Mouse (Mus musculus): ENCODE measurements around the gene Irf2bp1. TPM values are rescaled to one million over a fixed set of nuclear protein-coding genes. Genes with fewer than 3 reads are reported as not detected.

The Irf2bp1 gene
- polyA plus RNA-seq, 1 experiment from 2014 or later = 31.6 TPM

DNA sequence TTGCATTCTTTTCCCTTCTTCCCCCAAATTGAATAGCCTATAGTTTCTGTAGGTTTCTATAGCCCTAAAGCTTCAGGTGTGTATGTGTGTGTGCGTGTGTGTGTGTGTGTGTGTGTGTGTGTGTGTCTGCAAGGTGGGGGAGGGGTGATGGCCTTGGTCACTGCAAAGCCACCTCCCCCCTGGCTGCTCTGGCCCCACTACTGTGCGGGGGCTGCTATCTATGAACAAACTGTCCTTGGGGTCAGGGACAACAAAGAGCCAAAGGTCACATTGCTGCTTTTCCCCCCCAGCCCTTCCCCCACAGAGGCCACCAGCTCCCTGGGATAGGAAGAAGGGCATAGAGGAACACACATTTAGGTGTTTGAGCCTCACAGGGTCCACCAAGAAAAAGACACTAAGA, 9.0 kb downstream of the Irf2bp1 start:
- Histone ChIP-seq H3K27me3 (ENCODE audit: control insufficient read depth, insufficient read depth, low read length) (no peaks in the 10 kb centered on the region), H3K36me3 (ENCODE audit: control insufficient read depth, insufficient read depth, low read length) (no peaks in the 10 kb centered on the region; the same call in 1 of the 2 replicates), H3K4me3 (ENCODE audit: low read depth, low read length) (no peak overlapping the region), H3K4me1 (replicated peaks; ENCODE audit: control insufficient read depth, insufficient read depth, low read length) (peaks cover 3% of the 10 kb centered on the region; the same call in 1 of the 2 replicates), H3K9ac (ENCODE audit: low read length) (no peak overlapping the region), H3K9me3 (ENCODE audit: control insufficient read depth, low read length) (no peaks in the 10 kb centered on the region), H3K4me2 (ENCODE audit: low read depth, low read length, severe bottlenecking) (no peak overlapping the region), H3K27ac (ENCODE audit: low read depth, low read length) (no peak overlapping the region)
- ATAC-seq (replicated peaks; ENCODE audit: low FRiP score) = no peak
- no peak for DNase-seq (ENCODE audit: low spot score)
- 46% methylated on average over 2 of the region's 2 CpGs for WGBS

DNA sequence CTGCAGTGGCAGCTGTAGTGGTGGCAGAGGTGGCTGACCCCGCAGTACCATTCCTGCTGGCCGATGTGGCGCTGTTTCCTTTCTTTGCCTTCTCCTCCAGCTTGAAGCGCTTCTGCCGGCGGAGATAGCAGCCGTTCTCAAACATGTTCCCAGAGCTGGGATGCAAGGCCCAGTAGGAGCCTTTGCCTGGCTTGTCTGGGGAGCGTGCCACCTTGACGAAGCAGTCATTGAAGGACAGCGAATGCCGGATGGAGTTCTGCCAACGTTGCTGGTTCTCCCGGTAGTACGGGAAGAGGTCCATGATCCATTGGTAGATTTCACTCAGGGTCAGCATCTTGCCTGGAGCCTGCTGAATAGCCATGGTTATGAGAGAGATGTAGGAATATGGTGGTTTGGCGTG, 10.6 kb downstream of the Irf2bp1 start:
- Histone ChIP-seq H3K9ac (ENCODE audit: low read length) (no peak overlapping the region), H3K4me1 (replicated peaks; ENCODE audit: control insufficient read depth, insufficient read depth, low read length) (peaks cover 3% of the 10 kb centered on the region; the same call in 1 of the 2 replicates), H3K4me2 (ENCODE audit: low read depth, low read length, severe bottlenecking) (no peak overlapping the region), H3K9me3 (ENCODE audit: control insufficient read depth, low read length) (no peaks in the 10 kb centered on the region), H3K27me3 (ENCODE audit: control insufficient read depth, insufficient read depth, low read length) (no peaks in the 10 kb centered on the region), H3K36me3 (ENCODE audit: control insufficient read depth, insufficient read depth, low read length) (no peaks in the 10 kb centered on the region), H3K4me3 (ENCODE audit: low read depth, low read length) (no peak overlapping the region), H3K27ac (ENCODE audit: low read depth, low read length) (no peak overlapping the region)
- ATAC-seq (replicated peaks; ENCODE audit: low FRiP score) = no peak
- no peak for DNase-seq (ENCODE audit: low spot score)
- 62% methylated on average over 15 of the region's 15 CpGs for WGBS

DNA sequence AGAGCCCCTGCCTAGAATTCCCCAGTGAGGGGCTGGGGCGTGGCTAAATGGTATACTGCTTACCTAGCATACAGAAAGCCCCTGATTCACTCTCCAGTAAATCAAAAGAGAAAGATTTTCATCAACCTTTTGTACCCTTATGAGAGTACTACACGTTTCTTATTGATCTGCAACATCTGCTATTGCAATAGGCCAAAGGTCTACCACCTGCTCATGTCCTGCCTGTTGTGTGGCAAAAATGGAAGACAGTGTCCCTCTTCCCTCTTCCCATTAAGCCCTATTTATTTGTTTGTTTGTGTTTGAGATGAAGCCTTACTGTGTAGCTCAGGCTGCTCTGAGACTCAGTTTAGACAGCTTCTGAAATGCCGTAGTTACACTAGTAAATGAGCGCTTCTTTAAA, 12.2 kb downstream of the Irf2bp1 start:
- peaks cover under 1% of the 10 kb centered on the region; the same call in 1 of the 2 replicates for H3K27me3 ChIP-seq (ENCODE audit: control insufficient read depth, insufficient read depth, low read length)
- no peak overlapping the region for H3K27ac ChIP-seq (ENCODE audit: low read depth, low read length)
- no peak overlapping the region for H3K4me2 ChIP-seq (ENCODE audit: low read depth, low read length, severe bottlenecking)
- ATAC-seq (replicated peaks; ENCODE audit: low FRiP score) = no peak
- no peak for DNase-seq (ENCODE audit: low spot score)
- H3K9me3 ChIP-seq (ENCODE audit: control insufficient read depth, low read length) = no peaks in the 10 kb centered on the region
- 88% methylated on average over 4 of the region's 4 CpGs for WGBS
- H3K36me3 ChIP-seq (ENCODE audit: control insufficient read depth, insufficient read depth, low read length) = no peaks in the 10 kb centered on the region
- no peak overlapping the region for H3K9ac ChIP-seq (ENCODE audit: low read length)
- H3K4me1 ChIP-seq (replicated peaks; ENCODE audit: control insufficient read depth, insufficient read depth, low read length) = peaks cover 3% of the 10 kb centered on the region; the same call in 1 of the 2 replicates
- no peak overlapping the region for H3K4me3 ChIP-seq (ENCODE audit: low read depth, low read length)

DNA sequence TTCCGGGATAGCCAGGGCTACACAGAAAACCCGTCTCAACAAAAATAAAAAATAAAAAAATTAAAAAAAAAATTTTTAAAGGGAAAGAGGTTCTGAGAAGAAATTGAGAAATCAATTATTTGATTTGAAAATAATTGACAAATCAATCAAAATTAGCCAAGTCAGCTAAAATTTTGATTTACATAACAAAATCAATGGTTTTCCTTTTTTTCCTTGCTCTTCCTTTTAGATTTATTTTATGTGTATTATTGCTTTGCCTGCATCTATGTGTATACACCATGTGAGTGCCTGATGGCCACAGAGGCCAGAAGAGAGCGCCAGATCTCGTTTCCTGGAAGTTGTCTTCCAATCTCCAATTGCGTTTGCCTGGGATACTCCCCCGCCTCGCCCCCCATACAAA, 14.1 kb downstream of the Irf2bp1 start:
- ATAC-seq (replicated peaks; ENCODE audit: low FRiP score) (no peak), DNase-seq (ENCODE audit: low spot score) (no peak)
- no peaks in the 10 kb centered on the region for H3K36me3 ChIP-seq (ENCODE audit: control insufficient read depth, insufficient read depth, low read length)
- H3K4me2 ChIP-seq (ENCODE audit: low read depth, low read length, severe bottlenecking) = no peak overlapping the region
- H3K4me1 ChIP-seq (replicated peaks; ENCODE audit: control insufficient read depth, insufficient read depth, low read length) = no peaks in the 10 kb centered on the region
- no peak overlapping the region for H3K4me3 ChIP-seq (ENCODE audit: low read depth, low read length)
- peaks cover 13% of the 10 kb centered on the region for H3K27me3 ChIP-seq (ENCODE audit: control insufficient read depth, insufficient read depth, low read length)
- H3K9me3 ChIP-seq (ENCODE audit: control insufficient read depth, low read length) = no peaks in the 10 kb centered on the region
- no peak overlapping the region for H3K9ac ChIP-seq (ENCODE audit: low read length)
- H3K27ac ChIP-seq (ENCODE audit: low read depth, low read length) = no peak overlapping the region
- WGBS = 89% methylated on average over 7 of the region's 7 CpGs

DNA sequence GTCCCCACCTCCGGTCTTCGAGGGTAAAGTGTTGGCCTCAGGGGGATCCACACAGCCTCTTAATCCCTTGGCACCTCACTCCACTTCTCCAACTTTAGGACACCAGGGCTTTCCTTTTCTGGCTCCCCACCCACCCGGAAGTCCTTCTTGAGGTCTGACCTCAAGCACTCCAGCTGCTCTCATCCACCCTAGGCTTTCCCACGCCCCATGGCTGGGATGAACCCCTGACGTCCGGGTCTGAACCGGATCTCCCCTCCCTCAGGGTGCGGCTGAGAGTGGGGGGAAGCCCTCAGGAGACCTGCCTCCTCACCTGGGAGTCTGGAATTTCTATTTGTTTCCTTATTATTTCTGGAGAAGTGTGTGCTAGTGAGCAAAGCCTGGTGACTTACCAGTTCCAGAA, 17.2 kb downstream of the Irf2bp1 start:
- Histone ChIP-seq H3K4me3 (ENCODE audit: low read depth, low read length) (no peak overlapping the region), H3K27ac (ENCODE audit: low read depth, low read length) (no peak overlapping the region), H3K27me3 (ENCODE audit: control insufficient read depth, insufficient read depth, low read length) (peaks cover 22% of the 10 kb centered on the region), H3K36me3 (ENCODE audit: control insufficient read depth, insufficient read depth, low read length) (no peaks in the 10 kb centered on the region), H3K4me1 (replicated peaks; ENCODE audit: control insufficient read depth, insufficient read depth, low read length) (0 out of 2 replicates have a peak, but pooled peaks cover 2% of the 10 kb centered on the region), H3K4me2 (ENCODE audit: low read depth, low read length, severe bottlenecking) (no peak overlapping the region), H3K9ac (ENCODE audit: low read length) (no peak overlapping the region), H3K9me3 (ENCODE audit: control insufficient read depth, low read length) (no peaks in the 10 kb centered on the region)
- no peak for DNase-seq (ENCODE audit: low spot score)
- WGBS = 27% methylated on average over 8 of the region's 8 CpGs
- ATAC-seq (replicated peaks; ENCODE audit: low FRiP score) = no peak

DNA sequence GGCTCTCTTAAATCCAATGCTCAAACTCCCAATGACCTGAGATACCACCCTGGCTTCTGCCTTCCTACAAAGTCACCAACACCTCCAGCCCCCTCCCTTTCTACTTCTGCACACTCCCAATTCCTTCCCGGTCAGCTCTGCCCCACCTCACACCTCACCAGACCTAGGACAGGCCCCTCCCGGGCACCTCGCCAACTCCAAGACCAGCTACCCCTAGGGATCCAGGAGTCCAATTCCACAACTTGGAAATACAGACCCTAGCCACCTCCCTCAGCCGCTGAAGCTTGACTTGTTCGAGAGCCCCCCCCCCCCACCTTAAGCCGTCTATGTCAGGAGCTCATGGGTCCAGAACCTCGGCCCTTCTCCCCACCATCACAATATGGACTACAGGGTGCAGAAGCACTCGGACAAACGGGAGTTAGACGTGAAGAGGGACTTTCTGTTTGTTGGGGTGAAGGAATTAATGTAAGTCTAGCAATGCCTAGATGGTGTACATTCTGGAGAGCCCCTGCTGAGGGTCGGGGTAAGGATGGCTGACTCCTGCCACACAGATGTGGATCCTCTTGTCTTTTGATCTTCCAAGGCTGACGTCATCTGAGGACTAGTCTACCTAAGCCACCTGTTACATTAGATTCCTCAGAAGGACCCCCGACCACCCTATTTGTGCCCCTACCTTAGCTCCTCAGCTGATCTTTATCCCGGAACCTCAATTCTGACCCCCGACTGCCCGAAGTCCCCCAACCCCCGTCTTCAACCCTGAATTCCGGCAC, 18.5 kb downstream of the Irf2bp1 start:
- H3K4me3 ChIP-seq (ENCODE audit: low read depth, low read length) = no peak overlapping the region
- H3K9me3 ChIP-seq (ENCODE audit: control insufficient read depth, low read length) = no peaks in the 10 kb centered on the region
- H3K27me3 ChIP-seq (ENCODE audit: control insufficient read depth, insufficient read depth, low read length) = peaks cover 22% of the 10 kb centered on the region
- H3K27ac ChIP-seq (ENCODE audit: low read depth, low read length) = no peak overlapping the region
- WGBS = 68% methylated on average over 18 of the region's 18 CpGs
- 0 out of 2 replicates have a peak, but pooled peaks cover 2% of the 10 kb centered on the region for H3K4me1 ChIP-seq (replicated peaks; ENCODE audit: control insufficient read depth, insufficient read depth, low read length)
- DNase-seq (ENCODE audit: low spot score) = no peak
- no peak overlapping the region for H3K9ac ChIP-seq (ENCODE audit: low read length)
- no peak overlapping the region for H3K4me2 ChIP-seq (ENCODE audit: low read depth, low read length, severe bottlenecking)
- H3K36me3 ChIP-seq (ENCODE audit: control insufficient read depth, insufficient read depth, low read length) = no peaks in the 10 kb centered on the region; the same call in 1 of the 2 replicates
- no peak for ATAC-seq (replicated peaks; ENCODE audit: low FRiP score)

DNA sequence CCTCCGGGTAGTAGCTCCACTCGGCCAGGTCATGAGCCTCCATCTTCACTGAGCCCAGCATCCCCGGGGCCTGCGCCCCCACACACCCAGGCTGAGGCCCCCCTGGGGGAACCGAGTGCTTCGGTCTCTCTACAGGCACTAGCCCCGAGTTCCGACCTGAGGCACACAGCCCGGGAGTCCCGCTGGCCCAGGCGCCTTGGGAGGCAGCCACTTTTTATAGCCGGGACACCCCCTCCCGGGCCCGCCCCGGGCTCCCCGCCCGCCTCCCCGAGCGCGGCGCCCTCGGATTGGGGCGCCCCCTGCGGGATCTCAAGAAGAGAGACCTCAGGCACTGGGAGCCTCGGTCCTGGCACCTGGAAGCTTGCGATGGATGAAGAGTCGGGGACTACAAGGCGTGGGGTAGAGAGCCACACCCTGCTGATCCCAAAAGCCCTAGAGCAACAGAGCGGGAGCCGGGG, 19.5 kb downstream of the Irf2bp1 start, which contains the start of gene Foxa3:
Gene Foxa3, minus strand, starts transcription at position 182 of the 458 bp plus-strand sequence.
- DNase-seq (ENCODE audit: low spot score) = peak; percentile 61
- peak within 1 kb of the TSS; percentile 92 for H3K9ac ChIP-seq (ENCODE audit: low read length)
- H3K4me3 ChIP-seq (ENCODE audit: low read depth, low read length) = peak within 1 kb of the TSS; percentile 86
- ATAC-seq (replicated peaks; ENCODE audit: low FRiP score) = peak; percentile 20
- no peaks in the 10 kb centered on the region for H3K9me3 ChIP-seq (ENCODE audit: control insufficient read depth, low read length)
- H3K4me1 ChIP-seq (replicated peaks; ENCODE audit: control insufficient read depth, insufficient read depth, low read length) = 0 out of 2 replicates have a peak, but pooled peaks cover 2% of the 10 kb centered on the region
- no peaks in the 10 kb centered on the region; the same call in 1 of the 2 replicates for H3K36me3 ChIP-seq (ENCODE audit: control insufficient read depth, insufficient read depth, low read length)
- H3K27ac ChIP-seq (ENCODE audit: low read depth, low read length) = no peak within 1 kb of the TSS
- peak within 1 kb of the TSS; percentile 62; the same call in 1 of the 2 replicates for H3K4me2 ChIP-seq (ENCODE audit: low read depth, low read length, severe bottlenecking)
- WGBS = 4% methylated on average over 30 of the region's 30 CpGs
- peaks cover 22% of the 10 kb centered on the region for H3K27me3 ChIP-seq (ENCODE audit: control insufficient read depth, insufficient read depth, low read length)

DNA sequence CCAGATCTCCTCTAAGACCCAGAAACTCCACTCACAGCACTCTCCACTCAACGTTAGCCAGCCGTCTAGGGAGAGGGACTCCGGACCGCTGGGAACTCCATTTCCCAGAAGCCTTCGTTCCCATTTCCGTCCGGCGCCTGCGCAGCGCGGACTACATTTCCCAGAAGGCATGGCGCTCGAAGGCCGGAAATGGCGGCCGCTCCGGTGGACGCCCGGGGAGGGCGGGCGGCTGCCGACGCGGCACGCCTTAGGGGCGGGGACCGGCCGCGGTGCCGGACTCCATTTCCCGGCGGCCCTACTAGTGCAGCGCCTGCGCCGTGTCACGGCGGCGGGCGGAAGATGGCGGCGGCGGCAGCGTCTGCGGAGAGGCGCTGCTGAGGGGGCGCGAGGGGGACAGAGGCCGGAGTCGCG, 20.3 kb downstream of the Irf2bp1 start, which contains the start of gene Sympk:
Gene Sympk, plus strand, starts transcription at position 282 of the 411 bp plus-strand sequence.
- H3K9ac ChIP-seq (ENCODE audit: low read length) = peak within 1 kb of the TSS; percentile 92
- 0 out of 2 replicates have a peak, but pooled peaks cover 2% of the 10 kb centered on the region for H3K4me1 ChIP-seq (replicated peaks; ENCODE audit: control insufficient read depth, insufficient read depth, low read length)
- ATAC-seq (replicated peaks; ENCODE audit: low FRiP score) (peak; percentile 95), DNase-seq (ENCODE audit: low spot score) (peak; percentile 96)
- H3K4me2 ChIP-seq (ENCODE audit: low read depth, low read length, severe bottlenecking) = peak within 1 kb of the TSS; percentile 62
- H3K27ac ChIP-seq (ENCODE audit: low read depth, low read length) = no peak within 1 kb of the TSS
- peaks cover 22% of the 10 kb centered on the region for H3K27me3 ChIP-seq (ENCODE audit: control insufficient read depth, insufficient read depth, low read length)
- H3K4me3 ChIP-seq (ENCODE audit: low read depth, low read length) = peak within 1 kb of the TSS; percentile 86
- H3K9me3 ChIP-seq (ENCODE audit: control insufficient read depth, low read length) = no peaks in the 10 kb centered on the region
- no peaks in the 10 kb centered on the region; the same call in 1 of the 2 replicates for H3K36me3 ChIP-seq (ENCODE audit: control insufficient read depth, insufficient read depth, low read length)
- under 1% methylated on average over 50 of the region's 50 CpGs for WGBS

Data from forebrain, embryonic 11.5 days (tissue).